Mouse (Mus musculus) natural killer cell, adult 2 months (primary cell): ENCODE measurements around the gene Pdss1.

Source experiments
- DNase-seq, 2 experiments: peaks; one replicate each; pipeline ENCODE4 v3.0.0; 2022; ENCODE audit warnings: low spot score in 2 of 2

Gene Pdss1

GRCm38 (mm10) chr2:22961681-22962080, 66.4 kb downstream of the Pdss1 start:
- DNase-seq, result no peak

- DNase-seq, result no peak
Observed at GRCm38 (mm10) chr2:22962242-22962641, 66.9 kb downstream of the Pdss1 start.

- DNase-seq, result no peak
Observed at GRCm38 (mm10) chr2:22962970-22963369, 67.6 kb downstream of the Pdss1 start.

GRCm38 (mm10) chr2:22977387-22977973, 82.2 kb downstream of the Pdss1 start:
- DNase-seq, result no peak

- peak in 1 of 2 experiments; percentile 23 for DNase-seq
Observed at GRCm38 (mm10) chr2:22985973-22986657, 90.8 kb downstream of the Pdss1 start.
